Mouse (Mus musculus) liver, embryonic 15.5 days (tissue): Measurements from ENCODE around the gene Foxp1. TPM values are rescaled to one million over a fixed set of nuclear protein-coding genes. Genes with fewer than 3 reads are reported as not detected.

Experiments
- ATAC-seq: fragments of 200-750 bp; cut with Nextera tagmentation; 2 replicates; pipeline ENCODE4 v1.8.0; 2017; ENCODE audit warnings: moderate number of reproducible peaks, mild to moderate bottlenecking, moderate library complexity; ENCODE audit not compliant: insufficient read depth
- H3K27ac ChIP-seq: fragments of 300-500 bp; sonication (generic); replicated peaks from 2 replicates; pipeline ENCODE4 v1.5.1; 2015; ENCODE audit warnings: mild to moderate bottlenecking, inconsistent platforms
- H3K27me3 ChIP-seq: fragments of 300-500 bp; sonication (generic); 2 replicates; pipeline ENCODE4 v1.6.1; 2015; ENCODE audit warnings: mild to moderate bottlenecking, inconsistent platforms
- H3K36me3 ChIP-seq: fragments of 300-500 bp; sonication (generic); replicated peaks from 2 replicates; pipeline ENCODE4 v1.6.1; 2015; ENCODE audit warnings: moderate library complexity, mild to moderate bottlenecking, inconsistent platforms
- H3K4me1 ChIP-seq: fragments of 300-500 bp; sonication (generic); replicated peaks from 2 replicates; pipeline ENCODE4 v1.6.1; 2015; ENCODE audit warnings: inconsistent platforms
- H3K4me2 ChIP-seq: fragments of 300-500 bp; sonication (generic); 2 replicates; pipeline ENCODE4 v1.6.1; 2015; ENCODE audit warnings: moderate library complexity, mild to moderate bottlenecking, inconsistent platforms
- H3K4me3 ChIP-seq: fragments of 300-500 bp; sonication (generic); replicated peaks from 2 replicates; pipeline ENCODE4 v1.5.1; 2015; ENCODE audit warnings: mild to moderate bottlenecking, inconsistent platforms
- H3K9ac ChIP-seq: fragments of 300-500 bp; sonication (generic); 2 replicates; pipeline ENCODE4 v1.6.1; 2015; ENCODE audit warnings: moderate library complexity, mild to moderate bottlenecking, inconsistent platforms
- H3K9me3 ChIP-seq: fragments of 300-500 bp; sonication (generic); replicated peaks from 2 replicates; pipeline ENCODE4 v1.6.1; 2016; ENCODE audit warnings: inconsistent platforms
- WGBS: fragments of 180-500 bp; shearing (Covaris S2); methylation state at CpG from one replicate; pipeline ENCODE4 v1.1.7; 2015; ENCODE audit warnings: mixed read lengths; ENCODE audit not compliant: insufficient replicate concordance; 5-methylcytosine and 5-hydroxymethylcytosine counted together
- polyA plus RNA-seq: library from polyadenylated mRNA; unstranded; fragments of >200 nt; fragmentation: Nextera tagmentation; extraction: Ambion mirVana; gene quantifications from 2 replicates; pipeline ENCODE4 v1.2.1, GENCODE M21; 2015

Foxp1 gene
- polyA plus RNA-seq, 1 experiment from 2014 or later: 15.2 TPM

GRCm38 (mm10) chr6:99520676-99521037, 1.9 kb downstream of the Foxp1 start:
- Histone ChIP-seq H3K36me3 (no peaks in the 10 kb centered on the region), H3K27me3 (peaks cover 33% of the 10 kb centered on the region), H3K9me3 (no peaks in the 10 kb centered on the region), H3K4me3 (peak overlapping the region; percentile 78), H3K4me1 (peaks cover 18% of the 10 kb centered on the region), H3K27ac (peak overlapping the region; percentile 33), H3K4me2 (peak overlapping the region; percentile 90), H3K9ac (peak overlapping the region; percentile 47; the same call in 1 of the 2 replicates)
- WGBS: under 1% methylated on average over 27 of the region's 27 CpGs
- ATAC-seq: no peak

DNA sequence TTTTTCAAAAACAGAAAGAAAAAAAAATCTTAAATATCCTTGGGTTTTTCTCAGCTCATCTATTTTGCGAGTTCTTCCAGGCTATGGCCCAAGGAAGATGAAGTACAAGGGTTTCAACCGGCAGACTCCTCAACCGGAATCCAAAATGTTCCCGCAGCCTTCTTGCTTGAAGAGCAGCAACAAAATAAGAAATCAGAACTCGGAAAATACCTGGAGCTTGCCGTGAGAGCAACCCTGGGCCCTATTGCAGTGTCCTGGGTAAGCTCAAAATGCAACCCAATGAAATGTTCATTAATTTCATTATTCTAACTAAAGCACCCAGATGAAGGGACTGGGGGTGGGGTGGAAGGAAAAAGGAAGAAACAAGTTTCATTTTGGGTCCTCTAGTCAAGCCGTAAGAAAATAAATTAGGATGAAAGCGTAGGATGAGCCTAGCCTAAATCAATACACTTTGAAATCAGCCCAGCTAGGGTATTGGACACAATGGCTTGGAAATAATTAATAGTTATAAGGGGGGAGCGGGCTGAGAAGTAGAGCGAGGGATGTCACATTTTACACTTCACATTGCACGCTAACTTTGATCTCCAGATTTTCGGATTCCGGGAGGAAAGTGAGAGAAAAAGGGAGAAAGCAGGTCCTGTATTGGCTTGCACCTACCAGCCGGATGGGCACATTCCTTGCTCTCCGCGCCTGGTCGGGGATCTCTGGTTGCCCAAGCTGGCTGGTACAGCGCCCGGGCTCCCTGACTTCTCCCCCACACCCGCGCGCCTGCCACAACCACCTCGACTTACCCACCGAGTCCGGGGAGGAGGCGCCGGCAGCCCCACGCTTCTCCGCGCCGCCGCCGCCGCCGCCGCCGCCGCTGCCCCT, 2.5 kb downstream of the Foxp1 start:
- Histone ChIP-seq H3K27me3 (peaks cover 33% of the 10 kb centered on the region), H3K36me3 (no peaks in the 10 kb centered on the region), H3K4me1 (peaks cover 18% of the 10 kb centered on the region), H3K4me3 (peak overlapping the region; percentile 78), H3K27ac (peak overlapping the region; percentile 33), H3K9me3 (no peaks in the 10 kb centered on the region), H3K9ac (peak overlapping the region; percentile 47; the same call in 1 of the 2 replicates), H3K4me2 (peak overlapping the region; percentile 90)
- 10% methylated on average over 37 of the region's 38 CpGs for WGBS
- no peak for ATAC-seq

DNA sequence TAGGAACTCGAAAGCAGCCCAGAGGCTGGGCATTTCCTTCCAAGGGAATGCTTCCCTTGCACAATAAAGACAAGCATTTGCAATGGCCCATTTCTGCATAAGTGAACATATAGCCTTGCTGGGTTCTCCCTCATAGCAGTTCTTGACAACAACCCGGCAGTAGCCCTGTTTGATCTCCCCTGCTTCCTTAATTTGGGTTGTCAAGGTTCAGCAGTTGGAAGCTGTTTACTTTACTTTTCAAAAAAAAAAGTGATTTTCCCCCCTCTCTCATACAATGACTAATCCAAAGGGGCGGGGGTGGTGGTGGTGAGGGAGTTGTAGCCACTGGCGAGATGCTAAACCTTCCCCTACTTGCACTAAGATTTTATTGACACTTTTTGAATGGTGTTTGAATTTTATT, 3.5 kb downstream of the Foxp1 start:
- Histone ChIP-seq H3K4me1 (peaks cover 18% of the 10 kb centered on the region), H3K4me2 (no peak overlapping the region; the same call in 1 of the 2 replicates), H3K9me3 (no peaks in the 10 kb centered on the region), H3K36me3 (no peaks in the 10 kb centered on the region), H3K27me3 (peaks cover 33% of the 10 kb centered on the region), H3K9ac (no peak overlapping the region), H3K27ac (no peak overlapping the region), H3K4me3 (no peak overlapping the region)
- WGBS: 49% methylated on average over 4 of the region's 4 CpGs
- ATAC-seq: no peak

DNA sequence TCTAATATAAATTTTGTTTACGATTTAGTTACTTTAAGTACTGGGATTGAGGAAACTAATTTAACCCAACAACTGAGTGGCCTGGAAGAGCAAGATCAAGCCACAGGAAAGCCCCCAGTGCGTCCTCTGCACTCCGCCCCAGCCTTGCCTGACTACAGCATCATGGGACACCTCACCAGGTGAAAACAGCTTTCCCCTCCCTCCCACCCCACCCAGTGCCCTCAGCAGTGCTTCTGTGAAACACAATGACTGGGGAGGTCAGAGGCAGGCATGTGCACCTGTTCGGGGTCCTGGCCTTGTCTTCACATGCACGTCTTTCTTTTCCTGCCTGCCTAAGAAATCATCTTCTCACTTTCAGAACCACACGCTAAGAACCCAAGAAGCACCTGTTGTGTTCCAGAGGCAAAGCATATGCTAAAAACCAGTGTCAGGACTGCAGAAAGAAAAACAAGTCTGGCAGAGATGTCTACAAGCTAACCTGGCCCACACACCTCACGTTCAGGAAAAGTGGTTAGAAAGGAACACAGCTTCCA, 6.8 kb downstream of the Foxp1 start:
- ATAC-seq: no peak
- Histone ChIP-seq H3K27me3 (peaks cover 18% of the 10 kb centered on the region), H3K4me1 (peaks cover 5% of the 10 kb centered on the region), H3K27ac (no peak overlapping the region), H3K4me3 (no peak overlapping the region), H3K36me3 (no peaks in the 10 kb centered on the region), H3K4me2 (no peak overlapping the region), H3K9me3 (no peaks in the 10 kb centered on the region), H3K9ac (no peak overlapping the region)
- WGBS: 75% methylated on average over 7 of the region's 7 CpGs

DNA sequence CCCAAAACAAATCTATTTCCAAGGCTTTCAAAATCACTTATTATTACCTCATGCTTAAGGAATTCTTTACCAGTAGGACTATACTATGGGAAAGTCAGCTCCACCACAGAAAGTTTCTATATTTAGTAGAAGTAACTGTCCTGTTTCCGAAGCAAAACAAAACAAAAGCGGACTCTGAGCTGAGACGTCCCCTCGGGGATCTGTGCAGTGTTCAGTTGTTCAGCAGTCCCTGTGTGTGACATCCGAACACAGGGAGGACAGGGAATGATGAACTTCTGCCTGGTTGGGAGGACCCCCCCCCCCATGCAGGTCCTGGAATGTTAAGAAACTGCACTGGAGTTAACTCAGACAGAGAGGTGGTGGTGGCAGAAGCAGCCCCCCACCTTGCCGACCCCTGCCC, 10.7 kb downstream of the Foxp1 start:
- no peak overlapping the region for H3K27ac ChIP-seq
- no peak for ATAC-seq

GRCm38 (mm10) chr6:99509189-99509592, 13.3 kb downstream of the Foxp1 start:
- Histone ChIP-seq H3K9me3 (no peaks in the 10 kb centered on the region), H3K9ac (no peak overlapping the region), H3K27me3 (no peaks in the 10 kb centered on the region), H3K4me2 (no peak overlapping the region), H3K4me1 (no peaks in the 10 kb centered on the region; the same call in none of the 2 replicates), H3K4me3 (no peak overlapping the region), H3K27ac (no peak overlapping the region), H3K36me3 (0 out of 2 replicates have a peak, but pooled peaks cover 3% of the 10 kb centered on the region)
- no peak for ATAC-seq
- 79% methylated on average over 9 of the region's 9 CpGs for WGBS

More for the DNA sequence above, 10.7 kb downstream of the Foxp1 start:
- H3K9ac ChIP-seq: no peak overlapping the region
- H3K9me3 ChIP-seq: no peaks in the 10 kb centered on the region
- no peak overlapping the region for H3K4me3 ChIP-seq
- H3K4me1 ChIP-seq: no peaks in the 10 kb centered on the region; the same call in none of the 2 replicates
- 61% methylated on average over 6 of the region's 6 CpGs for WGBS
- H3K36me3 ChIP-seq: no peaks in the 10 kb centered on the region
- H3K27me3 ChIP-seq: no peaks in the 10 kb centered on the region
- no peak overlapping the region for H3K4me2 ChIP-seq

DNA sequence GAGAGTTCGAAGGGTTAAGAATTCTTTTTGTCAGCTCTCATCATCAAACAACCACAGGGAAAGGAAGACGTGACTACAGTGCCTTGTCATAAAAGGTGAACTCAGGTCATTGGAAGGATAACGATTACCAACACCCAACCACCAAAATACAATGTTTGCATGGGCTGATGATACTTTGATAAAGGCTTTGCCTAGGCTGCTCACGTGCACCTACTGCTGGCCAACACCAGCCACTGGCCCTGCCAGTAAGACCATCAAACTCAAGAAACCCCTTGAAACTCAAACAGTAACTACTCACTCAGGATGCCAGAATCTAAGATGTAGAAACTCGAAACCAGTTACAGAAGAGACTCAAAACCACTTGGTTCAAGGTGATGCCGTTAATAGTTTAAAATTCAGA, 15.7 kb downstream of the Foxp1 start:
- WGBS: 73% methylated on average over 6 of the region's 6 CpGs
- peaks cover 15% of the 10 kb centered on the region for H3K4me1 ChIP-seq
- ATAC-seq: no peak

GRCm38 (mm10) chr6:99503741-99504140, 18.8 kb downstream of the Foxp1 start:
- whole genome bisulfite sequencing: 75% methylated on average over 1 of the region's 1 CpGs
- no peak overlapping the region for H3K4me3 ChIP-seq
- H3K9ac ChIP-seq: no peak overlapping the region

More for the DNA sequence above, 15.7 kb downstream of the Foxp1 start:
- no peaks in the 10 kb centered on the region for H3K27me3 ChIP-seq
- H3K36me3 ChIP-seq: 0 out of 2 replicates have a peak, but pooled peaks cover 3% of the 10 kb centered on the region
- H3K4me3 ChIP-seq: no peak overlapping the region
- no peaks in the 10 kb centered on the region for H3K9me3 ChIP-seq
- H3K9ac ChIP-seq: no peak overlapping the region
- H3K4me2 ChIP-seq: no peak overlapping the region
- no peak overlapping the region for H3K27ac ChIP-seq

GRCm38 (mm10) chr6:99502727-99503126, 19.8 kb downstream of the Foxp1 start:
- ATAC-seq: peak; percentile 16; the same call in 1 of the 2 replicates
- no peaks in the 10 kb centered on the region for H3K27me3 ChIP-seq
- no peak overlapping the region; the same call in 1 of the 2 replicates for H3K27ac ChIP-seq
- H3K4me2 ChIP-seq: no peak overlapping the region
- H3K4me1 ChIP-seq: peaks cover 24% of the 10 kb centered on the region
- no peaks in the 10 kb centered on the region for H3K9me3 ChIP-seq
- WGBS: 51% methylated on average over 2 of the region's 2 CpGs
- no peak overlapping the region for H3K9ac ChIP-seq
- 0 out of 2 replicates have a peak, but pooled peaks cover 3% of the 10 kb centered on the region for H3K36me3 ChIP-seq
- H3K4me3 ChIP-seq: no peak overlapping the region

More at GRCm38 (mm10) chr6:99503741-99504140, 18.8 kb downstream of the Foxp1 start:
- no peak overlapping the region for H3K27ac ChIP-seq
- H3K4me2 ChIP-seq: no peak overlapping the region
- 0 out of 2 replicates have a peak, but pooled peaks cover 3% of the 10 kb centered on the region for H3K36me3 ChIP-seq
- no peaks in the 10 kb centered on the region for H3K9me3 ChIP-seq
- H3K4me1 ChIP-seq: peaks cover 18% of the 10 kb centered on the region
- H3K27me3 ChIP-seq: no peaks in the 10 kb centered on the region
- ATAC-seq: no peak

- Histone ChIP-seq H3K4me2 (no peak overlapping the region), H3K27ac (no peak overlapping the region; the same call in 1 of the 2 replicates), H3K9ac (no peak overlapping the region), H3K9me3 (no peaks in the 10 kb centered on the region), H3K4me3 (no peak overlapping the region), H3K4me1 (peaks cover 27% of the 10 kb centered on the region), H3K36me3 (0 out of 2 replicates have a peak, but pooled peaks cover 3% of the 10 kb centered on the region), H3K27me3 (no peaks in the 10 kb centered on the region)
- ATAC-seq: no peak
- 72% methylated on average over 6 of the region's 6 CpGs for WGBS
These were observed 20.2 kb downstream of the Foxp1 start for GRCm38 (mm10) chr6:99502314-99502713.

GRCm38 (mm10) chr6:99500570-99501270, 21.8 kb downstream of the Foxp1 start:
- ATAC-seq: peak; percentile 58
- H3K27me3 ChIP-seq: no peaks in the 10 kb centered on the region
- 65% methylated on average over 3 of the region's 3 CpGs for WGBS
- H3K27ac ChIP-seq: peak overlapping the region; percentile 3; the same call in 1 of the 2 replicates
- no peak overlapping the region for H3K9ac ChIP-seq
- H3K4me1 ChIP-seq: peaks cover 31% of the 10 kb centered on the region
- H3K4me2 ChIP-seq: no peak overlapping the region
- H3K36me3 ChIP-seq: no peaks in the 10 kb centered on the region
- no peak overlapping the region for H3K4me3 ChIP-seq
- H3K9me3 ChIP-seq: no peaks in the 10 kb centered on the region
